Mouse (Mus musculus) T-helper 17 cell (primary cell): ENCODE data around the gene Olfr5.
"Not testable (repeated sequence)": the region's sequence is repeated elsewhere in the genome, so short reads cannot be mapped to it uniquely, and the experiment has no call there.

ENCODE experiments used
- in situ Hi-C, 2 experiments: fragments of 300-600 bp; cut with MboI, MseI; formaldehyde crosslinking; loops; 1 replicate in 1 of 2; 2 replicates in 1 of 2; pipeline ENCODE4 v1.15.1; 2025; ENCODE audit warnings: high pct_unique_total_duplicates in 2 of 2

Olfr5 gene

GRCm38 (mm10) chr7:6486841-6487240 lies at the start of gene Olfr5:
Olfr5 (minus strand) TSS chr7:6486941.
- in situ Hi-C loops, result no loop called here

DNA sequence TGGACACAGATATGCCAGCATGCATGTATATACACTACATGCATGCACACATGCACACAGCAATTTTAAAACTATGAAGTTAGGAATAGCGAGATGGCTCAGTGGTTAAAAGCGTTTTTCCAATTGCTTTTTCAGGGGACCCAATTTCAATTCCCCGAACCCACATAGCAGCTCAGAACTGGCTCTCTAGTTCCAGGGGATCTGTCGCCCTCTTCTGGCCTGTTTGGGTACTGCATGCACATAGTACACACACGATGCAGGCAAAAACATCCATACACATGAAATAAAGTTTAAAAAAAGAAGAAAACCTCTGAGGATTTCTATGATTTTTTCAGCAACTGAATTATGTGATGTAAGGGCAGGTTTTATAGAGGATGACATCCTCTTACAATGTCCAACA lies 39.4 kb upstream of the Olfr5 start:
- in situ Hi-C loops, result loop anchor here (5.0 kb wide), 2 partner anchors 169 to 179 kb away; no protein-coding TSS in a partner anchor

DNA sequence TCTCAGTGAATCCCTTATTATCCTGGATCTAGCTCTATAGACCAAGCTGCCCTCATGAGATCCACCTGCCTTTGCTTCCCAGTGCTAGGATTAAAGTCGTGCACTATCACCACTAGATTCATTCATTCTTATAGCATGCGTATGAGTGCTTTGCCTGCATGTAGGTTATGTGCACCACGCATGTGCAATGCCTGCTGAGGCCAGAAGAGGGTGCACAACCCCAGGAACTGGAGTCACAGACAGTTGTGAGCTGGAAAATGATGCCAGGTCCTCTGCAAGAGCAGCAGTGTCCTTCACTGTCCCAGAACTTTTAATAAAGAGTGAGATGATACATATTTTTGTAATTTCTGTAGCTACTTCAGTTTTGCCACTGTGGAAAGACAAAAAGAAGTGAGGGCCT lies 38.3 kb upstream of the Olfr5 start:
- in situ Hi-C loops, result loop anchor here (5.0 kb wide), 2 partner anchors 168 to 178 kb away; no protein-coding TSS in a partner anchor

DNA sequence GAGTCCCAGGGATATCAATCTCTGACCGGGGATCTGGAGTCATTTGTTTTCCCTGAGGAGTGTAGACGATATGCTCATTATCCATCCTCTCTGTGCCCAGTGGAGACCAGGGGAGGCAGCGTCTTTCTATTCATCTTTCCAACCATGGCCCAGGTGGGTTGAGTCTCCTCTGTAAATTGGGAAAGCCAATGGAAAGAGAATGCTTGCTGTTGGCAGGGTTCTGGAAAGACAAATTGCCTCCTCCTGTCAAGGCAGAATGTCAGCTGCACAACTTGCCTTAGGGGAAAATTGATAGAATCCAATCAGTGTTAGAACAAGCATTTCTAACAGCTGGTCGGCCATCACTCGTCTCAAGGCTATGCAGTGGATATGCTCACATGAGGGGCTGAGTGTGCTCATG lies 36.1 kb upstream of the Olfr5 start, which contains the start of gene Olfr1349:
Gene Olfr1349 (minus strand): TSS at position 101 of the 400 bp plus-strand sequence.
- in situ Hi-C loops, result no loop called here

DNA sequence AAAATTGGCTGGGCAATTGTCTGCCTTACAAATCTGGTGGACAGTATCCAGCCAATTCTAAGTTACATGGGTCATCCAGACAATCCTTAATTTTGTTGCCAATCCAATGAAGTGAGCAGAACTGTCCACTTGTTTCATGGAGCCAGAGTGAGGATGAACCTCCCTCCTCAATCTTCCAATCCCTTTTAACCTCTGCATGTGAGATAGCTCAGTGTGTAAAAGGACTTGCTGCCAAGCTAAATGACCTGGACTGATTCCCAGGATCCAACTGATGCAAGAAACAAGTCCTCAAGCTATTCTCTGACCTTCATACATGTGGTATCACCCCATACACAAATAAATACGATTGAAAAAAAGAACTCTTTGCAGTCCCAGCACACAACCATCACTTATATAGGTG lies 34.9 kb upstream of the Olfr5 start:
- in situ Hi-C loops, result no loop called here

DNA sequence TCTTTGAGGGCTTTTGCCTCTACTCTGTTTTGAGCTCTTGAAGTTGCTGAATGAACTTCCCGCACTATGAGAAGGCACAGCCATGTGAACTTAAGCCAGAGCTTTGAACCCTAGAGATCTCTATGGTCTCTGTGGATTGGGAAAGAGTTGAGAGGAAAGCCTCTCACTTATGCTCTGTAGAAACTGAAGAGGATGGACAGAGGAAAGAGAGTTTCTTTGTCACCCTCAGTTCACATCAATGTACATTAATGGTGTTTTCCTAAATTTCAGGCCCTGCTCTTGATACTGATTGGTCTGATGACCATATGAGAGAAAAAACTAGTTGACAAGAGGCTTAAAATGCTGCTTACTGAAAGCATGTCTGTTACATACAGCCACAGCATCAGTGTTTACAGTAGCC lies 21.9 kb upstream of the Olfr5 start, which contains the start of gene Olfr1348:
Gene Olfr1348 (minus strand): TSS at position 101 of the 400 bp plus-strand sequence.
- in situ Hi-C loops, result no loop called here

GRCm38 (mm10) chr7:6499655-6500054 lies 12.9 kb upstream of the Olfr5 start, which contains the start of gene Olfr1347:
Olfr1347 (minus strand) TSS chr7:6499755.
- in situ Hi-C loops, result no loop called here

DNA sequence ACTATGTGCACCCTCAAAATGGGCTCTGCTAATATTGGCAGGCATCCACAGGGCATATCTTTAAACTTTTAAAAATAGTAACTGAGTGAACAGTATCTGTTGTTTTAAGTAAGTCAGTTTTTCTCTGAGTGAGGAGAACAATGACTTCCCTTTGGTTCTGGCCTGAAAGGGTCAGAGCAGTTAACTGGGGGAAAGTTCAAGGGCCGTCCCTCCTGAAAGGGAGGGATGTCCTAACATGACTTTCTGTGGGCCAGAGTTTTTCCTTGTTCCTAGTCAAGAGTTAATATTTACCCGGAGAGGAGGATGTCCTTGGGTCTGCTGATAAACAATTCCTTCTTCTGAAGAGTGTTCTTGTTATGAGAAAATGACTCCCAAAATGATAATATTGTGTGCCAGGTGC lies 9.1 kb downstream of the Olfr5 start:
- in situ Hi-C loops, result not testable (repeated sequence)

- in situ Hi-C loops, result no loop called here
Observed at GRCm38 (mm10) chr7:6466951-6467350, 19.8 kb downstream of the Olfr5 start, which contains the start of gene Olfr1346. Olfr1346 (plus strand) TSS chr7:6467101.

DNA sequence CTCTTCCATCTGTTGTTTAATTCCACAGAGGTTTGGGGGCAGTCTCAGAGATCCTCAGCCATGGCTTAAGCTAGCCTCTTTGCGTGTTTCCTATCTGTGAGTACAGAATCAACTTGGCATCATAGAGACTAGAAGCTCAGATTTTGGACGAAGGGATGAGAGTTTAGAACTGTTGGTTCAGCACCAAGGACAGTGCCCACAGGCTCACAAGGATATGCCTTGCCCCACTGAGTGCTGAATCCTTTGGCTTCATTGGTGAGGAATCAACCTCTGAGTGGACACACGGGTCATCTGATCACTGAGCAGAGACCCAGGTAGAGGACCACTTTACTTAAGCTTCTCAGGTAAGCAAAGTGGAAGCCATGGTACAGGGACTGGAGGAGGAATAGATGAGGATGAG lies 30.3 kb downstream of the Olfr5 start:
- in situ Hi-C loops, result no loop called here

DNA sequence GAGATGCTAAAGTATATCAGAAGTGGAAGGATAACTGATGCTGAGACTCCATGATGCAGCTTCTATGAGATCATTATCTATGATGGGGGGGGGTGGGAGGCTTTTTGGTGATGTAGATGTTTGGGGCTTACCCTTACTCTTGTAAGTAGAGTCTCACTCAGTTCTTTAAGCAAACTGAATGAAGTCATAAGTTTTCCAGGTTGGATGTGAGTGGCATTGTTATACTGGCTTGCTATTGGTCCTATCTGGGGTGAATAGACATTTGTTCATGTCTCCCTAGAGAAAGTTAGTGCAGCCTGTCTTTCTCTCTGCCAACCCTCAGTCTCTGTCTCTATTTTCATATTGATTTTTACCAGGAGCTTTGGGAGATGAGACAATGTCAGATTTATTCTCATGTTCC lies 30.9 kb downstream of the Olfr5 start, which contains the start of gene Olfr1336:
Gene Olfr1336 (plus strand): TSS at position 301 of the 400 bp plus-strand sequence.
- in situ Hi-C loops, result no loop called here

DNA sequence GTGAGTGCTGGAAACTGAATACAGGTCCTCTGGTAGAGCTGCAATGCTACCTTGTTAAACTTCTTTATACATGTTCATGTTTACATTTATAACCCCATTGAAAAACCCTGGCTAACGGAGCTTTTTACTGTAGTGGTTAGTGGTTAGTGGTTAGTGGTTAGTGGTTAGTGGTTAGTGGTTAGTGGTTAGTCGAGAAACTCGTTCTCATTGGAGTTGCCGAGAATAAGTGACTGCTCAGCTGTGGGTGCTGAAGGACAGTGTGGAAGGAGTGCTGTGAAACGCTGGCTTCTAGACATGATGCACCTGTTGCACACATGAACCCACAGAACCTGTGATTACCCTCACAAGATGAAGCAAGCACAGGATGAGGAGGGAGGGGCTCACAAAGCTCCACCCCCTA lies 39.0 kb downstream of the Olfr5 start:
- in situ Hi-C loops, result no loop called here

DNA sequence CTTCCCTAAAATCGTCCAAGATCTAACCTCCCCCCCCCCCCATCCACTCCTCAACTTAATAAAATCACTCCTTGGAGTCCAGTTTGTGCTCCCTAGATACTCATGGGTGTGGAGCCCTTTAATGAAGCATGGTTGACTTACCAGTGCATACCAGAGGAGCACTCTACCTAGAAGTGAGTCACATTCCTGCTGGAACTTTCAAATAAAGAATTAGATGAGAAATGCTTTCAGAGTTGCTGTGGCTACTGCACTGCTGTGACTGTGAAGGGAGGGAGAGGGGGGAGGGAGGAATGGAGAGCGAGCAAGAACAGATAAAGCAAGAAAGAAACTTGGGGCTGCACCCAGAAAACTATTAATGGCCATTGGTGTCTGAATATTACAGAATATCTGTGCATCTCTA lies 45.6 kb downstream of the Olfr5 start:
- in situ Hi-C loops, result no loop called here

GRCm38 (mm10) chr7:6438388-6438787 lies 48.4 kb downstream of the Olfr5 start, which contains the start of gene Olfr1344:
Olfr1344 (plus strand) TSS chr7:6438688.
- in situ Hi-C loops, result loop anchor here (5.0 kb wide), 2 partner anchors 484 to 499 kb away; no protein-coding TSS in a partner anchor

- in situ Hi-C loops, result no loop called here
Observed at GRCm38 (mm10) chr7:6430342-6430741, 56.4 kb downstream of the Olfr5 start.

DNA sequence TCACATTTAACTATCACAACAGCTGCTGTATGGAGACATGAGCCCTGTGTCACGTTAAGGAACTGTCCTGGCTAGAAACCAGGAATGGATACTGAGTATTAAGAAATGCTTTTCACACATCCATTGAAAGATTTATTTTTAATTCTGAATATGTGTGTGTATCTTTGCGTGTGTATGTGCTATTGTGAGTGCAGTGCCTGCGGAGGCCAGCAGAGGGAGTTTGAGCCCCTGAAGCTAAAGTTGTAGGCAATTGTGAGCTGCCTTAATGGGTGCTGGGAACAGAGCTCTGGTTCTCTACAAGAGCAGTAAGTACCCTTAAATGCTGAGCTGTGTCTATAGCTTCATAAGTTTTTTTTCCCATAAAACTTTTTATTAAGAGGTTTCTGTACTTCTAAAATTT lies 57.4 kb downstream of the Olfr5 start:
- in situ Hi-C loops, result loop anchor here (5.0 kb wide), 1 partner anchor 72 kb away; no protein-coding TSS in a partner anchor
